Mouse (Mus musculus): ENCODE measurements around the gene B020031M17Rik. TPM values are rescaled to one million over a fixed set of nuclear protein-coding genes. Genes with fewer than 3 reads are reported as not detected.
A peak's percentile ranks its signal among the peaks of the same experiment; 100 is the strongest.
"Not testable (repeated sequence)": the region's sequence is repeated elsewhere in the genome, so short reads cannot be mapped to it uniquely, and the experiment has no call there.

B020031M17Rik gene
- total RNA-seq (2021), result not detected
- long read RNA-seq, experiment 1, result 0 reads
- long read RNA-seq, experiment 2, result 0 reads

DNA sequence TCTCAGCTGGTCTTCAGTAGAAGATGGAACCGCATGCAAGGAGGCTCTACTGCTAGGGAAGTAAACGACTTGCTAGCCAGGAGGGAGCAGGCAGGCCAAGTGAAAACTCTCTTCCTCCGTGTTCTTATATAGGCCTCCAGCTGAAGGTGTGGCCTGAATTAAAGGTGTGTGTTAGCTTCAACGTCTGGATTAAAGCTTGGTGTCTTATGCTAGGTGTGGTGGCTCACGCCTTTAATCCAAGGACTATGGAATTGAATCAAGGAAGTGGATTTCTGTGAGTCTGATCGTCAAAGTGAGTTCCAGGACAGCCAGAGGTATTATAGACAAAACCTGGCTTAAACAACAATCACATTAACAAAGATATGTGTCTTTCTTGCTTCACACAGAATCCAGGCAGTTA is at the start of gene B020031M17Rik:
Gene B020031M17Rik (minus strand): TSS at position 101 of the 400 bp plus-strand sequence.
- DNase-seq, result not testable (repeated sequence)

DNA sequence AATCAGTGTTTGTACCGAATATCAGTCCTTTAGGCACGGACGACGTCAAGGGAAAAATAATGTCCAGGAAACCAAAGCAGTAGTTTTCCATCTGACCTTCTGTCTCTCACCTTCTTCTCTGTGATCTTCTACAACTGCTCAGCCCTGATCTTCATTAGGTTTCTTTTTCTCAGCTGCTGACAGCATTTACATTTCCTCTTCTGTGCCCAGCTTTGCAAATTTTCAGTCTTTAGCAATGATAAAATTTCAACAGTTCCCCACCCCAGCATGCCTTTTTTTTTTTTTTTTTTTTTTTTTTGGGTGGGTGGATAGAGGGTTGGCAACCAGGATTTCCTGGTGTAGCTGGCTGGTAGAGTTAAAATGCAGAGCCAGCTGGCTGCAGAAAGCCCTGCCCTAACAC is 48.6 kb upstream of the B020031M17Rik start:
- DNase-seq, result not testable (repeated sequence)

DNA sequence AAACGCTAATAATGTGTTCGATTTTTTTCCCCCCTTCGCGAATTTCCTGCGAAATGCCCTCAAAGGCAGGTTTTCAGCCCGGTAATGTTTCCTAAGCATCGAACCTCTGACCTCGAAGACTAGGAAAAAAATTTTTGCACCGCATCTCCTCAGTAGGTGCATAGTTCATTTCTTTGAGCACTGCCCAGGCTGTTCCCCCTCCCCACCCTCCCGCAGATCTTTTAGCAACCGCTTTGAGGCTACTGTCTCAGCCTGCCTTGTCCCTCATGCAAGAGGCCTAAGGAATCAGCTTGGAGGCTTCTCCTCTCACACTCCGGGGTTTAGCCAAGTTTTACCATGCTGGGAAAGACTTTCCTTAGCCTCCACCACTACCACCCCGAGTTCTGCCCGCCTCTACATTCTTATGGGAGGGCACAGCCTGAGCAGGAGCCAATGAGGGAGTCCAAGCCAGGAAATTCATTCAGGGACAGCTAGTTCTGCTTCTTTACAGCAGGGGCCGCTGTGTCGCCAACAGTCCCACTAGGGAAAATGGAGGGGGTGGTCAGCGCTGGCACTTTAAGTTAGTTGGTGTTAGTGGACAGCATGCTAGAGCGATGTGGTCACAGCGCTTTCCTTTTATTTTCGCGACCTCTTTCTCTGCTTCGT is 48.0 kb upstream of the B020031M17Rik start:
- DNase-seq, result not testable (repeated sequence)

DNA sequence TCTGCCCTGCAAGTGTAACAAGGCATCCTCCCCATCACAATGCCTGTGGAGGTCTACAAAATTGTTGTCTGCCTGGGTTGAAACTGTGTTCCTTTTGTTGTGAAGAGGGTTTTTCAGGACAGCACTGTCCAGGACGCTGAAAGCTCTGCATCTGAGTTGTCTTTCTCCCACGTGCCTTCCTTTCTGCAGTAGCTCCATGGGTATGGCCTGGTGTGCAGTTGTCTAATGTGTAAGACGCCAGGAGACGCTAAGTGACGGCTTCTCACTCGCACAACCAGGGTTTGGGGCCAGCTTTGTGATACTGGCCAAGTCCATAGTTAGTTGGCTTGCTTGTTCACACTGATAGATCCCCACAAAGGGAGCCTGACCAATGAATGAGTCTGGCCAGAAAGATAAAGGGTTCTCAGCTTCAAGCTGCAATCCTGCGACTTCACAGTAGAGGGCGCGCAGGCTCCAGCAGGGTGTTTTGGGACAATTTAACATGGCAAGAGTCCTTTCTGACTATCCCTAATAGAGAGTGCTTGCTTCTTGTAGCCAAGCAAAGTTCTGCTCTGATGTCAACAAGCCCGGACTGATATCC is 41.4 kb upstream of the B020031M17Rik start:
- not testable (repeated sequence) for DNase-seq

DNA sequence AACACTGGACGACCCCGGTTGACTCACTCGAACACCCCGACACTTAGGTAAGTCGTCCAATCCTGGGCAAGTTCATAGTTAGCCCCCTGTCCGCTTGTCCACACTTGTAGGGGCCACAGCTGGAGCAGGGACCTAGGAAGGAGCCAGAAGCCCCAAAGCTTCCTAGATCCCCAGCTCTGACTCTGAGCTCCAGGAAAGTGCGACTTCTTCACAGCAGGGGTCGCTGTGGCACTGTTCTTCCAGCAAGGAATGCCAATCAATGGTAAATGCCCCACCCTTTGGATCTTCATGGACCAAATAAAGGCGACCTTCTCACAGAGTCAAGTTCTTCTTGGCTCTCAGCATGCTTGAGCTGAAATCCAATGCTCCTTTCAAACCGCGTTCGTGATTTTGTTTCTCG is 40.7 kb upstream of the B020031M17Rik start:
- not testable (repeated sequence) for DNase-seq

DNA sequence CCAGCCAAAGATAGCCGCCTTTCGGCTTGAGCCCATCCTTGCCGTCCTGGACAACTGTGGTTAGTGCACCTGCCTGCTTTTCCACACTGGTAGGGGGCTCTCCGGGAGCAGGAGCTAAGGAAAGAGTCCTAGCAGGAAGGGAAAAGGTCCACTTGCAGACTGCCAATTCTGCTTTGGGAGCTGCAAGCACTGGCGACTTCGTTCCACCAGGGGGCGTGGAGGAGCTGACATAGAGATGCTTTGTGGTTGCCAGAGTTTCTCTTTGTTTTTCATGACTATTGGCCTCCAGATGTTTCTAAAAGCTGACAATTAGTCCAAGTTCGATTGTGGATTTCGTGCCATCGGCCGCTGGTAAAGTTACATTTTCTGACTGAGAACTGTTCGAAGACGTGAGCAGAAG is 18.6 kb upstream of the B020031M17Rik start:
- not testable (repeated sequence) for DNase-seq

DNA sequence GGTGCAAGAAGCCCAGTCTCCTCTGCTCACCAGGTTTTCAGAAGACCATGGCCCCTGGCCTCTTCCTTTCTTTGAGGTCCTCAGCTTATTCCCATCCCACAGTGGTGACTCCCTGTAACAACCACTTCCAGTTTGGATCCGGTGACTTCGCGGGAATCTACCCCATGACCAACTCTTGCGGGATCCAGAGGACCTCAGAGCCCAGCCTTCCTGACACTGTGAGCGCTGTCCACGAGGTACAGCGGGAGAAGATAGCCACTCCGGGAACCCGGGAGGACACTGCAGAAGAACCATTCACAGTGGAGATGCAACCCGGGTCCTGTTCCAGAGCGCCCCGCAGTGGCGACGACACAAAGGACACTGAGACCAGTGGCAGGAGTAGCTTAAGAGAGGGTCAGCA is 17.6 kb upstream of the B020031M17Rik start:
- not testable (repeated sequence) for DNase-seq

DNA sequence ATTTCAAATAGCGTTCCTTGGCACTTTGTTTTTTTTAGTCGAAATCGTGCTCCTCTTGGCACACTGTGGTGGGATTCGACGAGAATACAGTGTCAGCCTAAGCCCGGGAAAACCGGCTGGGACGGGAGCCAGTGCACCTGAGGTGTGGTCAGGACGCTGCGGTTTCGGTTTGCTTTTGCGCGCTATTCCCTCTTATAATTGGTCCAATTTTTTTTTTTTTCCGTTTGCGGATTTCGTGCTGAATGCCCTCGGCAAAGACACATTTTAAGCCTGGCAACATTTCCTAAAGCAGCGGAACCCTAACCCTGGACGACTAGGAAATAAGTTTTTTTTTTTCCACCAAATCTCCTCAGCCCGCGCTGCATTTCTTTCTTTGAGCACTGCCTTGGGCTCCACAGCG is 15.4 kb upstream of the B020031M17Rik start:
- DNase-seq, result peak; percentile 20

DNA sequence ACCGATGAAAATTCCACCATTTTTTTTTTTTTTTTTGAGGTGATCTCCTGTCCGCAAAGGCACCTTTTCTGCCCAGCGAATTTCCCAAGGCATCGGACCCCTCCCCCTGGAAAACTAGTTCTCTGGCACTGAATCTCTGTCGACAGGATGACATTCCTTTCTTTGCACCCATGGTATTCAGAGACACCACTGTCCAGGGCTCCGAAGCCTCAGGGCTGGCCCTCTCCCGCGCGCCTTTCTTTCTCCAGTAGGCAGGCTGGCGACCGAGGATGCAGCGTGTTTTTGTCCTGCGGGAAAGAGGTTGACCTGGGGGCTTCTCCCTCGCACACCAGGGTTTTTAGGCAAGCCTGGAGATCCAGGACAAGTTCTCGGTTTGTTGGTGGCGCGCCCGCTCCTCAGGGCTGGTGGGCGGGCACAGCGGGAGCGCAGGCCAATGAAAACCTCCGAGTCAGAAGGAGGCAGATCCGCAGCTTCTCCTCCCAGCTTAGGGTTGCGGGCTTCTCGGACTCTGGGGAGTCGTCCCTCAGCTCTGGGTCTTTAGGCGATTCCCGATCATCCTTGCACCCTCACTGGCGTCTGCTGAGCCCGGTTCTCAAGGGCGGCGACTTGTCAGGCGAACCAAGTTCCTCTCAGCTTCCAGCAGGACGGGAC is 14.8 kb upstream of the B020031M17Rik start:
- DNase-seq, result peak; percentile 2

DNA sequence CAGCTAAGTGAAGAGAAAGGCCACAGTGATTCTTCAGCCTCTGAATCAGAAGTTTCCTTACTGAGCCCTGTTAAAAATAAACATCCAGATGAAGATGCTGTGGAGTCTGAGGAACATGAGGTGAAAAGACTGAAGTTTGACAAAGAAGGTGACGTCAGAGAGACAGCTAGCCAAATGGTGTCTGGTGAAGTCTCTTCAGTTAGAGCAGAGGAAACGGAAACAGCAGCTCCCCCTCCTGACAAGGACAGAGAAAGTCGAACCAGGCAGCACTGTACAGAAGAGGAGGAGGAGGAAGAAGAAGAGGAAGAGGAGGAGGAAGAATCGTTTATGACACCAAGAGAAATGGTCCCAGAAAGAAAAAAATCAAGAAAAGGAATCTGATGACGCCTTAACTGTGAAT is 12.2 kb upstream of the B020031M17Rik start:
- not testable (repeated sequence) for DNase-seq

DNA sequence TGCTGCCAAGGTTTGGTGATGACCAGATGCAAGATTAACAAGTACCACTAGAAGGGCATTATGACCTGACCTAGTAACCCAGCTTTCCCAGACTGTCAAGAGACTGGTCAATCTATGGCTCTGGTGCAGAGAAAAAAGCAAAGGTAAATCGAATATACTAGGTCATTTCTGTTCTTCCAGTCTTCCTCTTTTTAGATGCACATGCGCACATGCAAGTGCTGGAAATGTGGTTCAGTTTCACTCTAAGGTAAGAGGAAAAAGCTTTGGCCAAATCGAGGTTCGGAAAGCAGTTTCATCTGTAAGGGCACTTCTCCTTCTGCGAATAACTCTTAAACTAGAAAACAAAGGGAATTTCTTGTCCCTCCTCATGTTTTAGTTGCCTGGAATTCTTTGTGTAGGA is 5.0 kb upstream of the B020031M17Rik start:
- not testable (repeated sequence) for DNase-seq

DNA sequence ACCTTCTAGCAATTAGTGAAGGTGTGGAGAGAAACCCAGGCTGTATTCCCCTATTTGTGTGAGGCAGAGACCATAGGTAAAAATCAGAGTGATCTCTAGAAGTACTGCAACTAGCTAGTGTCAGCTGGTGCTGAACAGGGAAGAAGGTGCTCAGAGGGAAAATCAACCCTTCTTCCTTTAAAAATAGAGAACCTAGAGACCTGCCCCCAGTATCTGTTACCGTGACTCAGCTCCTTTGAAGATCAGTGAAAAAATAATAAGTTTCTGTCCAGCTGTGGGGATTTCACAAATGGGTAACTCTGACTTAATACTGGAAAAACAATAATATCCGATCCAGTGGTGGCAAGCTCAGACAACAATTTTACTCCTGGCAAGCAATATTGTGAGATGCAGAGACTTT is 4.5 kb upstream of the B020031M17Rik start:
- not testable (repeated sequence) for DNase-seq

DNA sequence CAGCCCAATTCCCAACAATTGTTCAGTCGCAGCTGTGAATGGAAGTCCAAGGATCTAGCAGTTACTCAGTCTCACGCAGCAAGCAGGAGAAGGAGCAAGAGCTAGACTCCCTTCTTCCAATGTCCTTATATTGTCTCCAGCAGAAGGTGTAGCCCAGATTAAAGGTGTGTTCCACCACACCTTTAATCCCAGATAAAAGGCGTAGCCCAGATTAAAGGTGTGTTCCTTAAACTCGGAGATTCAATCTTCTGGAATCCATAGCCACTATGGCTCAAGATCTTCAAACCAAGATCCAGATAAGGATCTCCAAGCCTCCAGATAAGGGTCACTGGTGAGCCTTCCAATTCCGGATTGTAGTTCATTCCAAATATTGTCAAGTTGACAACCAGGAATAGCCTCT is 21.4 kb downstream of the B020031M17Rik start, which contains the start of gene Gm21761:
Gene Gm21761 (minus strand): TSS at position 101 of the 400 bp plus-strand sequence.
- not testable (repeated sequence) for DNase-seq

DNA sequence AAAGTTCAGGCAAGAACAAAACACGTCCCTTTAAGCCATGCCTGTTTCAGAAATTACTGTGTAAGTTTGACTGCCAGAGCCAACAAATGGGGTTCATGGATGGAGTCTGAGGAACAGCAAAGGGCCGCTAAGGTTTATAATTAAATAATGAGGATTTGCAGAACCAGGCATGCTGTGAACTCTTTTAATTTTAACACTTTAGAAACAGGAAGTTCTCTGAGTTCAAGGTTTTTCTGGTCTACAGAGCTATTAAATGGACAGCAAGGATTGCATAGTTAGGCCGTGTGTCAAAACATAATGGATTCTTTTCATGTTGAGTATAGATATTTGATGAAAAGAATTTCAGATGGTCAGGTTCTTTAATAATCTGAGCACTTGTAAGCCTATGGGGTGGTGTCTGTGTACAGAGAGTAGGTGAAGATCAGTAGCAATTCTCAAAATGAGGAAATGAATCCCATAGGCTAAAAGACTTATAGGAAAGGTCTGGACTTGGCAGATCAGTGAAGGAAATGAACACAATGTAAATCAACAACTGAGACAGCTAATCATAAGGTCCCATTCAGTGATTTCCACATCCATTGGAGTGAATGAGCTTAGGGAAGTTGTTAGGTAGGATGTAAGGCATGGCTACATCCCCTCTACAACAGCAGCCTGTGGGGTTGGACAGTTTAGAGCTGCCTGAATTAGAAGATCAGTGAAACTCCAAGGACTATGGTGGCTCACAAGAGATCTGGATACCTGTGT is 25.8 kb downstream of the B020031M17Rik start:
- not testable (repeated sequence) for DNase-seq

DNA sequence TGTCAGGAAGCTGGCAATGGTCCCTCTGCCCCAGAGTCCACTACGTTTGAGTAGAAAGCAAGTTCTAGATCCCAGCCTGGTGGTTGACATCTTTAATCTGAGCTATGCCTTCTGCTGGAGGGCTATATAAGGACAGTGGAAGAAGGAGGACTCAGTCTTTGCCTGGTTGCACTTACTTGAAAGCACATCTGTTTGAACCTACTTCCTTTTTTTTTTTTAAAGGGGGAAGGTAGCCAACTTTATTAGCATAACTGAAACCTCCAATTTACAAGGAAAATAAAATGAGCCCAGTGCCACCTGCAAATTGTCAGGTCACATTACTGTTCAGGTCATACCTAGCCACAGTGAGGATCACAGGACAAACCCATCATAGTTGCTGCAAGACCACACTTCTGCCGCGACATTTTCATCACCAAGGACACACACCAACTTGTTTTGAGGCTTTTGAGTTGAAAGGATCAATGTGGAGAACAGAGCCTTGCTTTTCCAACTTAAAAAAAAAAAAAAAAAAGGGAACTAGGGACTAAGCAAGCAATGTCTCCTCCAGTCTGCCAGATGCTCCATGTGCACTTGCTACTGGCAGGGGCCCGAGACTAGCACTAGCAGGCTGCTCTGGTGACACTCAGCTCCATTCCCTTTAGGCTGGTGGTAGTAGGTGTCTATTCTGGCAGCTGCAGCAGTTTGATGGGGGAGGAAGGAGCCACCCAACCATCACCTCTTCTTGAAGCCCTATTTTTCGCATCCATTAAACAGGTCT is 33.5 kb downstream of the B020031M17Rik start:
- DNase-seq, result not testable (repeated sequence)

DNA sequence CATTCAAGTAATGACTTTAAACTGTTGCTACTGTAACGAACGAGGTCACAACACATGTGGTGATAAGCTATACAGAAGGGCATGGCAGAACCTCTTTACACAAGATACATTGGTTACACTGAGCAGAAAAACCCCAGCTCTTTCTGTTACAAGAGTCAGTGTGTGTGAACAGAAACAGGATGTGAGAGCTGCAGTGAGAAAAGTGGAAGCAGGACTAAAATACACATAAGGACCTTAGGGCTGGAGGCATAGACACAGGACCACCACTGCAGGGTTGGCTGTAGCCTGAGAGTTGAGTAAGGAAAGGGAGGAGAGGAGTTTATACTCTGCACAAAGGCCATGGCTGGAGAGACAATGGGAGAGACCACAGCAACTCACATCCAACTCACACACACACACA is 34.2 kb downstream of the B020031M17Rik start:
- DNase-seq, result not testable (repeated sequence)

Other genes starting within 250 kb of the B020031M17Rik start
- gene Nim1k, start 194.9 kb downstream of the B020031M17Rik start, total RNA-seq (2021), result 1 to 10 TPM; 2.0 to 3.6 TPM
- 10 to 100 TPM; 34.6 to 35.1 TPM for gene Zfp131, start 159.9 kb downstream of the B020031M17Rik start, total RNA-seq (2021)
- not detected for gene AF067063, start 120.6 kb downstream of the B020031M17Rik start, total RNA-seq (2021)
- gene D13Ertd608e, start 114.8 kb downstream of the B020031M17Rik start, total RNA-seq (2021), result not detected
- gene Tcstv1, start 56.0 kb downstream of the B020031M17Rik start, total RNA-seq (2021), result not detected
- gene Gm21761, start 21.5 kb downstream of the B020031M17Rik start, total RNA-seq (2021), result not detected
- gene Gm36079, start 76.2 kb upstream of the B020031M17Rik start, total RNA-seq (2021), result not detected
- gene Gm21188, start 101.4 kb upstream of the B020031M17Rik start, total RNA-seq (2021), result under 1 TPM; 0.36 to 0.45 TPM
- gene Gm20767, start 189.4 kb upstream of the B020031M17Rik start, total RNA-seq (2021), result not detected
- not detected for gene Gm21818, start 221.6 kb upstream of the B020031M17Rik start, total RNA-seq (2021)

All from adrenal gland, postnatal 10 days (tissue).